Mouse (Mus musculus) ovary, postnatal 10 days (tissue): ENCODE results near the gene Trappc1.

Experiments
- DNase-seq: peaks from one replicate; pipeline ENCODE4 v3.0.0; 2022; ENCODE audit warnings: low spot score

The Trappc1 gene

DNA sequence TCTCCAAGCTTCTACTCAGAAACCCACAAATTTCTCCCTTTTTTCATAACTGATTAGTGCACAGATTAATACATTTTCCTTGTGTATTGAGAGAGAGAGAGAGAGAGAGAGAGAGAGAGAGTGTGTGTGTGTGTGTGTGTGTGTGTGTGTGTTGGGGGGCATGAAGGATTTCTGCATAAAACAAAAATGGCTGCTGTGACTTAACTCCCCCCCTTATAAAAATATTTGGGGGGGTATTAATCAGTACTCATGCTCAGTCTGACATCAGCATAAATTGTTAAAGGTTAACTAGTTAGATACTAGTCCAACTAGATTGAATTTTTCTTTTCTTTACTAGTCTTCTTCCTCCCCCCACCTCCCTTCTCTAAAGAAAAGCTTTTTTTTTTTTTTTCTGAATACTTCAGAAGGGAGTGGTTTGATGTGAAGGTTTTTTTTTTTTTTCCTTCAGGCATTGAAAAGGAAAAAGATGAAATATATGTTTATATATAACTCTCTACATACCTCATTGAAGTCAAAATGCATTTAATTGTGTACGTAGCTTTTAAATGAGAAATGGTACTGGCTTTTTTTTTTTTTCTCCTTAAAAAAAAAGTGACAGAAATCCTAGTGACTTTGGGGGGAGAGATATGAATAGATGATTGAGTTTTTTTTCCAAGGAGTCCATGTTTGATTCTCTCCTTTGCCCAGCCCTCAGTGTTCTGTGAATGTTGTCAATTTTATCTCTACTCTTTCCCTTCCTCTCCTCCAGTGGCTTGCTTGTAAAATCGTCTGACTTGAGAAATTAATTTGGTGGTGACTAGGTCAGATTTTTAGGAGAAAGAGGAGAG lies 46.4 kb downstream of the Trappc1 start:
- DNase-seq: no peak

DNA sequence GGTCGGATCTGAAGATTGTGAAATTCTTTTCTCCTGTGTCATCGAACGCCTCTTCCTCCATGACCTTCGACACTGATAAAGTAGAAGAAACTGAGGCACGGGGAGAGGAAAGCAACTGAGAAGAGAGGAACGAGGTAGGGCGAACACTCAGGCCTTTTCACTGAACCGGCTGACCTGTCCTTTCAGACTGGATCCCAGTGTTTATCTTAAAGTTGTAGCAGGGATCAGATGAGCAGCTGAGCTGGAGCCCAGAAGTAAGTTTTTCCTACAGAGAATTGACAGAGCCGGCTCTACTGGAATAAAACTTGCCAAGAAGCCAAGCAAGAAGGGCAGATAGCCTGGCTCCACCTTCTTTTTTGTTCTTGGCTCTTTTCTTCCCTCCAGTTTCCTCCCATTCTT lies 47.0 kb downstream of the Trappc1 start:
- no peak for DNase-seq

DNA sequence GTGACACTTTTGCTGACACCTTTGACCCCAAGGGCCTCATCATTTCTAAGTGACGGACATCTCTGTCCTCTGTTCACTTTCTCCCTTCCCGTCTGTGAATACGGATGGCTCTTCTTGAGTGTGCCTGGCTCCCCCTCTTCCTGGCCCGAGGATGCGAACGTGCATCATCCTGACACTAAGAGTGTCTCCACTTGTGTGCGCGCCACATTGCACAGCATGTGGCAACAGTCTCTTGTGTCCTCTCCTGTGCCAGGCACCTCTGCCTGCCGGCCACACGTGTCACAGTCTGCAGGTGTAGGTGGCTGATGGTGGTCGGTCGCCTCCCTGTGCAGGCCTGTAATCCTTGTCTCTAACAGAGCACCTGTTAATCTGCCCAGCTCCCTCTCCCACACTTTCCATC lies 47.8 kb downstream of the Trappc1 start:
- no peak for DNase-seq

DNA sequence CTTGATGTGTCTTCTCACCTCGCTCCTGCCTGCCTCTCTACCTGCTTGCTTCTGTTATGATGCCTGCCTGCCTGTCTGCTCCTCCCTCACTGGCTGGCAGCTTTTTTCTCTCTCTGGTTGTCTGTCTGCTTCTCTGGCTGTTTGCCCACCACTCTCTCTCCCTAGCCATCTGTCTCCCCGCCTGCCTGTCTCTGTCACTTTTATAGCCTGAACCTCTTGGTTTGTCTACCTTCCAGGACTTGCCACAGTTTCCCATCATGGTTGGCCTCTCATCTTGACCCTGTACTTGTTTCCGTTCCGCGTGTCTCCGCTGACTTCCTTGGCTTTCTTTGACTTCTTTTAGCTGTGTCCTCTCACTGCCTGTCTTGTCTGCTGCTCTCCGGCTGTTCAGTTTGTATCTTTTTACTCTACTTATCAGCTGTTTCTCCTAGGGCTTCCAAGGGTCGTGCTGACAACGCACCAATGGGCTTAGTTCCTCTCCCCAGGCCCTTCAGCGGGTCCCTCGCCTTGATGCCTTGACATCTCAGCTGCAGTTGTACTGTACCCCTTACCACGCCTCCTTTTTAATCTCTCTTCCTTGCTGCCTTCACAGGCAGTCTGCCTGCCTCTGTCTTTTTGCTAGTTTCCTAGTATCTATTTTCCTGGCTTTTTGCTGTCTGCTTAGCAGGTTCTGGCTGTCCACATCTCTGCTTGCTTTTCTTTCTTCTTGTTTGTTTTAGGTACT lies 48.4 kb downstream of the Trappc1 start:
- DNase-seq: no peak

DNA sequence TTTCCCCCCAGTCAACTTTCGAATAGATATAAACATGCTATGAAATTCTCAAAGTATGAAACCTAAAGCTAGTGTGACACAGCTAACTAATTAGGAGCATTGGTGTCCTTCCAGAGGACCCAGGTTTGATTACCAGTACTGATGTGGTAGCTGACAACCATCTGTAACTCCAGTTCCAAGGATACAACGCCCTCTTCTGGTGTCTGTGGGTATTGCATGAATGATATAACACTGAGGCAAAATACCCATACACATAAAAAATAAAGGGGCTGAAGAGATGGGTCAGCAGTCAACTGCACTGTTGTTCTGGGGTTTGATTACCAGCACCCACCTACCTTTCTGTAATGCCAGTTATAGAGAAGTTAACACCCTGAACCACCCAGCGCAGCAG lies 49.0 kb downstream of the Trappc1 start:
- no peak for DNase-seq

DNA sequence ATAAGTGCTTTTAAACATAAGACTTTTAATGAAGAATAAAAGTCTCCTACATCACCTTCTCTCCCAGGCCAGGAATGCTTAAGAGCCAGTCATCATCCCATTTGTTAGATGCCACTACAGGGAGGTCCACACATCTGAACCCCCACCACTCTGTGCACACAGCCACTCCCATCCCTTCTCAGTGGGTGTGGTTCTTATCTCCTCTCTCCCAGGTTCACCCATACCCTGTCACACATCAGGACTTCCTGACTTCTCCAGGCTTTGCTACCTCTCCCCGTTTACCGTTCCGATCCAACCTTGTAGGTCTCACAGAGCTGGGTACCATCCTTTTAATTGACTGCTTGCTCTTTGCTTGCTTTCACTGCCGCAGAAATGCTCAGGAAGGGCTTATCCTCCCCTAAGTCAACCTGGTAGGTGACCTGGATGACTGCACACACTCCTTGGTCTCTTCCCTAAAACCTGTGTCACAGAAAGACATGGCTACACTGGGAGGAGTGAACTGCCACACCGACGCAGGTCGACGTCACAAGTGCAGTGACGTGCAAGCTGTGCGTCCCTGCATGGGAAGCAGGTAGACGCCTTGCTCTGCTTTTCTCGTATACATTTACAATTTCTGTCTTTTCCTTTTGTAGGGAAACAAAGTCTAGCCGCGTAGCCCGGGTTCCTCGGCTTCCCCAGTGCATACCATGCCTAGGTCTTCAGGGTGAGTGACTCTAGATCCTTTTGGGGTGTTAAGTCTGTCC lies 49.6 kb downstream of the Trappc1 start:
- DNase-seq: no peak
